Mouse (Mus musculus): Measurements from ENCODE around the gene Serpina3i. TPM values are rescaled to one million over a fixed set of nuclear protein-coding genes. Genes with fewer than 3 reads are reported as not detected.

Gene Serpina3i
- polyA plus RNA-seq, 1 experiment from 2014 or later, result not detected

GRCm38 (mm10) chr12:104278216-104279055, 15.5 kb downstream of the Serpina3i start:
- 77% methylated on average over 18 of the region's 18 CpGs for WGBS
- Histone ChIP-seq H3K4me2 (replicated peaks; ENCODE audit: low read depth, low read length) (no peak overlapping the region), H3K9ac (replicated peaks; ENCODE audit: low read depth, low read length) (no peak overlapping the region), H3K27ac (ENCODE audit: low read length) (no peak overlapping the region), H3K9me3 (ENCODE audit: control insufficient read depth, low read depth, low read length) (no peaks in the 10 kb centered on the region), H3K36me3 (ENCODE audit: control insufficient read depth, insufficient read depth, low read length) (no peaks in the 10 kb centered on the region), H3K4me3 (ENCODE audit: low read depth, low read length) (no peak overlapping the region), H3K4me1 (ENCODE audit: control insufficient read depth, insufficient read depth, low read length) (no peaks in the 10 kb centered on the region), H3K27me3 (ENCODE audit: control insufficient read depth, insufficient read depth, low read length) (no peaks in the 10 kb centered on the region)
- ATAC-seq (ENCODE audit: insufficient number of reproducible peaks, insufficient read depth, low FRiP score, low read depth), result no peak

- Histone ChIP-seq H3K36me3 (ENCODE audit: control insufficient read depth, insufficient read depth, low read length) (no peaks in the 10 kb centered on the region), H3K4me3 (ENCODE audit: low read depth, low read length) (no peak overlapping the region), H3K9ac (replicated peaks; ENCODE audit: low read depth, low read length) (no peak overlapping the region), H3K9me3 (ENCODE audit: control insufficient read depth, low read depth, low read length) (no peaks in the 10 kb centered on the region), H3K4me2 (replicated peaks; ENCODE audit: low read depth, low read length) (no peak overlapping the region), H3K27me3 (ENCODE audit: control insufficient read depth, insufficient read depth, low read length) (no peaks in the 10 kb centered on the region), H3K27ac (ENCODE audit: low read length) (no peak overlapping the region), H3K4me1 (ENCODE audit: control insufficient read depth, insufficient read depth, low read length) (no peaks in the 10 kb centered on the region)
- no peak for ATAC-seq (ENCODE audit: insufficient number of reproducible peaks, insufficient read depth, low FRiP score, low read depth)
- 14% methylated on average over 3 of the region's 3 CpGs for WGBS
Observed at GRCm38 (mm10) chr12:104279056-104279435, 16.1 kb downstream of the Serpina3i start.

GRCm38 (mm10) chr12:104283380-104283779, 20.5 kb downstream of the Serpina3i start:
- WGBS, result 94% methylated on average over 11 of the region's 11 CpGs
- ATAC-seq (ENCODE audit: insufficient number of reproducible peaks, insufficient read depth, low FRiP score, low read depth), result no peak
- no peak overlapping the region for H3K27ac ChIP-seq (ENCODE audit: low read length)
- H3K36me3 ChIP-seq (ENCODE audit: control insufficient read depth, insufficient read depth, low read length), result no peaks in the 10 kb centered on the region
- no peak overlapping the region for H3K4me2 ChIP-seq (replicated peaks; ENCODE audit: low read depth, low read length)
- H3K4me1 ChIP-seq (ENCODE audit: control insufficient read depth, insufficient read depth, low read length), result no peaks in the 10 kb centered on the region
- H3K9ac ChIP-seq (replicated peaks; ENCODE audit: low read depth, low read length), result no peak overlapping the region
- H3K27me3 ChIP-seq (ENCODE audit: control insufficient read depth, insufficient read depth, low read length), result no peaks in the 10 kb centered on the region
- H3K4me3 ChIP-seq (ENCODE audit: low read depth, low read length), result no peak overlapping the region
- no peaks in the 10 kb centered on the region for H3K9me3 ChIP-seq (ENCODE audit: control insufficient read depth, low read depth, low read length)

GRCm38 (mm10) chr12:104288336-104288735, 25.4 kb downstream of the Serpina3i start:
- H3K9me3 ChIP-seq (ENCODE audit: control insufficient read depth, low read depth, low read length), result no peaks in the 10 kb centered on the region

GRCm38 (mm10) chr12:104289872-104290271, 26.9 kb downstream of the Serpina3i start:
- Histone ChIP-seq H3K4me3 (ENCODE audit: low read depth, low read length) (no peak overlapping the region), H3K36me3 (ENCODE audit: control insufficient read depth, insufficient read depth, low read length) (no peaks in the 10 kb centered on the region), H3K27ac (ENCODE audit: low read length) (no peak overlapping the region), H3K4me1 (ENCODE audit: control insufficient read depth, insufficient read depth, low read length) (no peaks in the 10 kb centered on the region), H3K4me2 (replicated peaks; ENCODE audit: low read depth, low read length) (no peak overlapping the region), H3K9ac (replicated peaks; ENCODE audit: low read depth, low read length) (no peak overlapping the region), H3K27me3 (ENCODE audit: control insufficient read depth, insufficient read depth, low read length) (no peaks in the 10 kb centered on the region), H3K9me3 (ENCODE audit: control insufficient read depth, low read depth, low read length) (no peaks in the 10 kb centered on the region)
- 49% methylated on average over 4 of the region's 4 CpGs for WGBS
- no peak for ATAC-seq (ENCODE audit: insufficient number of reproducible peaks, insufficient read depth, low FRiP score, low read depth)

More at GRCm38 (mm10) chr12:104288336-104288735, 25.4 kb downstream of the Serpina3i start:
- Histone ChIP-seq H3K4me3 (ENCODE audit: low read depth, low read length) (no peak overlapping the region), H3K4me1 (ENCODE audit: control insufficient read depth, insufficient read depth, low read length) (no peaks in the 10 kb centered on the region), H3K27ac (ENCODE audit: low read length) (no peak overlapping the region), H3K4me2 (replicated peaks; ENCODE audit: low read depth, low read length) (no peak overlapping the region), H3K27me3 (ENCODE audit: control insufficient read depth, insufficient read depth, low read length) (no peaks in the 10 kb centered on the region), H3K36me3 (ENCODE audit: control insufficient read depth, insufficient read depth, low read length) (no peaks in the 10 kb centered on the region), H3K9ac (replicated peaks; ENCODE audit: low read depth, low read length) (no peak overlapping the region)
- ATAC-seq (ENCODE audit: insufficient number of reproducible peaks, insufficient read depth, low FRiP score, low read depth), result no peak

GRCm38 (mm10) chr12:104293963-104294362, 31.0 kb downstream of the Serpina3i start:
- WGBS, result 87% methylated on average over 2 of the region's 2 CpGs
- H3K27ac ChIP-seq (ENCODE audit: low read length), result no peak overlapping the region
- no peaks in the 10 kb centered on the region for H3K27me3 ChIP-seq (ENCODE audit: control insufficient read depth, insufficient read depth, low read length)
- no peaks in the 10 kb centered on the region for H3K36me3 ChIP-seq (ENCODE audit: control insufficient read depth, insufficient read depth, low read length)
- no peak overlapping the region for H3K4me3 ChIP-seq (ENCODE audit: low read depth, low read length)
- no peaks in the 10 kb centered on the region for H3K9me3 ChIP-seq (ENCODE audit: control insufficient read depth, low read depth, low read length)
- H3K4me2 ChIP-seq (replicated peaks; ENCODE audit: low read depth, low read length), result no peak overlapping the region
- no peak for ATAC-seq (ENCODE audit: insufficient number of reproducible peaks, insufficient read depth, low FRiP score, low read depth)
- H3K9ac ChIP-seq (replicated peaks; ENCODE audit: low read depth, low read length), result no peak overlapping the region
- no peaks in the 10 kb centered on the region for H3K4me1 ChIP-seq (ENCODE audit: control insufficient read depth, insufficient read depth, low read length)

GRCm38 (mm10) chr12:104298049-104298448, 35.1 kb downstream of the Serpina3i start:
- Histone ChIP-seq H3K9ac (replicated peaks; ENCODE audit: low read depth, low read length) (no peak overlapping the region), H3K9me3 (ENCODE audit: control insufficient read depth, low read depth, low read length) (no peaks in the 10 kb centered on the region), H3K27me3 (ENCODE audit: control insufficient read depth, insufficient read depth, low read length) (no peaks in the 10 kb centered on the region), H3K36me3 (ENCODE audit: control insufficient read depth, insufficient read depth, low read length) (no peaks in the 10 kb centered on the region), H3K4me1 (ENCODE audit: control insufficient read depth, insufficient read depth, low read length) (no peaks in the 10 kb centered on the region), H3K4me3 (ENCODE audit: low read depth, low read length) (no peak overlapping the region), H3K27ac (ENCODE audit: low read length) (no peak overlapping the region), H3K4me2 (replicated peaks; ENCODE audit: low read depth, low read length) (no peak overlapping the region)
- 83% methylated on average over 2 of the region's 2 CpGs for WGBS
- ATAC-seq (ENCODE audit: insufficient number of reproducible peaks, insufficient read depth, low FRiP score, low read depth), result no peak

- no peaks in the 10 kb centered on the region for H3K36me3 ChIP-seq (ENCODE audit: control insufficient read depth, insufficient read depth, low read length)
Observed at GRCm38 (mm10) chr12:104305991-104306390, 43.1 kb downstream of the Serpina3i start.

GRCm38 (mm10) chr12:104314253-104314652, 51.3 kb downstream of the Serpina3i start, which contains the start of gene Serpina3j:
TSS of gene Serpina3j (plus strand) at chr12:104314553.
- 87% methylated on average over 1 of the region's 1 CpGs for WGBS

More at GRCm38 (mm10) chr12:104305991-104306390, 43.1 kb downstream of the Serpina3i start:
- no peak overlapping the region for H3K9ac ChIP-seq (replicated peaks; ENCODE audit: low read depth, low read length)
- no peaks in the 10 kb centered on the region for H3K9me3 ChIP-seq (ENCODE audit: control insufficient read depth, low read depth, low read length)
- H3K4me2 ChIP-seq (replicated peaks; ENCODE audit: low read depth, low read length), result no peak overlapping the region
- H3K27me3 ChIP-seq (ENCODE audit: control insufficient read depth, insufficient read depth, low read length), result no peaks in the 10 kb centered on the region
- no peak overlapping the region for H3K27ac ChIP-seq (ENCODE audit: low read length)
- H3K4me1 ChIP-seq (ENCODE audit: control insufficient read depth, insufficient read depth, low read length), result no peaks in the 10 kb centered on the region
- no peak for ATAC-seq (ENCODE audit: insufficient number of reproducible peaks, insufficient read depth, low FRiP score, low read depth)
- 69% methylated on average over 4 of the region's 4 CpGs for WGBS
- no peak overlapping the region for H3K4me3 ChIP-seq (ENCODE audit: low read depth, low read length)

More at GRCm38 (mm10) chr12:104314253-104314652, 51.3 kb downstream of the Serpina3i start, which contains the start of gene Serpina3j:
- Histone ChIP-seq H3K27me3 (ENCODE audit: control insufficient read depth, insufficient read depth, low read length) (no peaks in the 10 kb centered on the region), H3K9ac (replicated peaks; ENCODE audit: low read depth, low read length) (no peak within 1 kb of the TSS), H3K4me2 (replicated peaks; ENCODE audit: low read depth, low read length) (no peak within 1 kb of the TSS), H3K4me1 (ENCODE audit: control insufficient read depth, insufficient read depth, low read length) (no peaks in the 10 kb centered on the region), H3K9me3 (ENCODE audit: control insufficient read depth, low read depth, low read length) (no peaks in the 10 kb centered on the region), H3K36me3 (ENCODE audit: control insufficient read depth, insufficient read depth, low read length) (no peaks in the 10 kb centered on the region), H3K4me3 (ENCODE audit: low read depth, low read length) (no peak within 1 kb of the TSS), H3K27ac (ENCODE audit: low read length) (no peak within 1 kb of the TSS)
- ATAC-seq (ENCODE audit: insufficient number of reproducible peaks, insufficient read depth, low FRiP score, low read depth), result no peak

All from stomach, embryonic 14.5 days (tissue).